Mouse (Mus musculus) midbrain, embryonic 15.5 days (tissue): ENCODE results near the gene Rcan2. TPM values are rescaled to one million over a fixed set of nuclear protein-coding genes. Genes with fewer than 3 reads are reported as not detected.
A peak's percentile ranks its signal among the peaks of the same experiment; 100 is the strongest.
"Not testable (repeated sequence)": the region's sequence is repeated elsewhere in the genome, so short reads cannot be mapped to it uniquely, and the experiment has no call there.

Experiments
- ATAC-seq: fragments of 200-750 bp; cut with Nextera tagmentation; replicated peaks from 2 replicates; pipeline ENCODE4 v1.8.0; 2017; ENCODE audit warnings: moderate TSS enrichment
- H3K27ac ChIP-seq: fragments of 300-500 bp; sonication (generic); 2 replicates; pipeline ENCODE4 v1.5.1; 2015; ENCODE audit warnings: mild to moderate bottlenecking, inconsistent platforms
- H3K27me3 ChIP-seq: fragments of 300-500 bp; sonication (generic); replicated peaks from 2 replicates; pipeline ENCODE4 v1.6.1; 2015; ENCODE audit warnings: inconsistent platforms
- H3K36me3 ChIP-seq: fragments of 300-500 bp; sonication (generic); replicated peaks from 2 replicates; pipeline ENCODE4 v1.6.1; 2015; ENCODE audit warnings: inconsistent platforms
- H3K4me1 ChIP-seq: fragments of 300-500 bp; sonication (generic); 2 replicates; pipeline ENCODE4 v1.6.1; 2015; ENCODE audit warnings: inconsistent platforms
- H3K4me2 ChIP-seq: fragments of 300-500 bp; sonication (generic); 2 replicates; pipeline ENCODE4 v1.6.1; 2015; ENCODE audit warnings: inconsistent platforms, mild to moderate bottlenecking, moderate library complexity
- H3K4me3 ChIP-seq: fragments of 300-500 bp; sonication (generic); 2 replicates; pipeline ENCODE4 v1.5.1; 2015; ENCODE audit warnings: mild to moderate bottlenecking, inconsistent platforms
- H3K9ac ChIP-seq: fragments of 300-500 bp; sonication (generic); 2 replicates; pipeline ENCODE4 v1.6.1; 2015; ENCODE audit warnings: mild to moderate bottlenecking, inconsistent platforms
- H3K9me3 ChIP-seq: fragments of 300-500 bp; sonication (generic); 2 replicates; pipeline ENCODE4 v1.6.1; 2016; ENCODE audit warnings: inconsistent platforms
- WGBS: fragments of 180-500 bp; shearing (Covaris S2); methylation state at CpG from one replicate; pipeline ENCODE4 v1.1.7; 2015; ENCODE audit warnings: mixed read lengths; 5-methylcytosine and 5-hydroxymethylcytosine counted together
- polyA plus RNA-seq: library from polyadenylated mRNA; unstranded; fragments of >200 nt; fragmentation: Nextera tagmentation; extraction: Ambion mirVana; gene quantifications from 2 replicates; pipeline ENCODE4 v1.2.1, GENCODE M21; 2015

Gene Rcan2
- polyA plus RNA-seq, 1 experiment from 2014 or later: 128 TPM

- Histone ChIP-seq H3K4me1 (peaks cover 12% of the 10 kb centered on the region; the same call in 1 of the 2 replicates), H3K4me3 (no peak overlapping the region), H3K9ac (no peak overlapping the region), H3K9me3 (no peaks in the 10 kb centered on the region), H3K4me2 (no peak overlapping the region), H3K27ac (no peak overlapping the region), H3K36me3 (no peaks in the 10 kb centered on the region), H3K27me3 (no peaks in the 10 kb centered on the region)
- 86% methylated on average over 6 of the region's 6 CpGs for WGBS
- no peak for ATAC-seq
Measured at GRCm38 (mm10) chr17:43803764-43804163, 2.6 kb downstream of the Rcan2 start.

- Histone ChIP-seq H3K36me3 (no peaks in the 10 kb centered on the region), H3K27ac (no peak overlapping the region), H3K9me3 (no peaks in the 10 kb centered on the region), H3K4me2 (no peak overlapping the region), H3K27me3 (no peaks in the 10 kb centered on the region), H3K4me1 (peaks cover 5% of the 10 kb centered on the region; the same call in 1 of the 2 replicates), H3K9ac (no peak overlapping the region), H3K4me3 (no peak overlapping the region)
- no peak for ATAC-seq
- WGBS: 84% methylated on average over 4 of the region's 4 CpGs
Measured at GRCm38 (mm10) chr17:43806841-43807240, 5.7 kb downstream of the Rcan2 start.

- no peak overlapping the region for H3K27ac ChIP-seq
- no peak overlapping the region for H3K4me3 ChIP-seq
- no peaks in the 10 kb centered on the region for H3K36me3 ChIP-seq
- no peaks in the 10 kb centered on the region for H3K27me3 ChIP-seq
- no peak for ATAC-seq
- WGBS: 80% methylated on average over 4 of the region's 4 CpGs
- no peaks in the 10 kb centered on the region for H3K4me1 ChIP-seq
- H3K9ac ChIP-seq: no peak overlapping the region
- no peaks in the 10 kb centered on the region for H3K9me3 ChIP-seq
- no peak overlapping the region for H3K4me2 ChIP-seq
Measured at GRCm38 (mm10) chr17:43811453-43811852, 10.3 kb downstream of the Rcan2 start.

GRCm38 (mm10) chr17:43815376-43815775 is 14.2 kb downstream of the Rcan2 start:
- Histone ChIP-seq H3K4me3 (no peak overlapping the region), H3K36me3 (no peaks in the 10 kb centered on the region), H3K4me1 (no peaks in the 10 kb centered on the region), H3K9me3 (no peaks in the 10 kb centered on the region), H3K27me3 (no peaks in the 10 kb centered on the region), H3K4me2 (no peak overlapping the region), H3K27ac (no peak overlapping the region), H3K9ac (no peak overlapping the region)
- 88% methylated on average over 4 of the region's 4 CpGs for WGBS
- no peak for ATAC-seq

- peak; percentile 34; the same call in 1 of the 2 replicates for ATAC-seq
Measured at GRCm38 (mm10) chr17:43816480-43816879, 15.3 kb downstream of the Rcan2 start.

GRCm38 (mm10) chr17:43817171-43817570 is 16.0 kb downstream of the Rcan2 start:
- H3K27ac ChIP-seq: no peak overlapping the region
- no peaks in the 10 kb centered on the region for H3K9me3 ChIP-seq
- no peak overlapping the region for H3K9ac ChIP-seq
- no peaks in the 10 kb centered on the region for H3K27me3 ChIP-seq
- no peak overlapping the region for H3K4me3 ChIP-seq
- H3K4me1 ChIP-seq: peaks cover 11% of the 10 kb centered on the region
- 83% methylated on average over 10 of the region's 10 CpGs for WGBS
- ATAC-seq: no peak
- H3K4me2 ChIP-seq: no peak overlapping the region
- no peaks in the 10 kb centered on the region for H3K36me3 ChIP-seq

More at GRCm38 (mm10) chr17:43816480-43816879, 15.3 kb downstream of the Rcan2 start:
- Histone ChIP-seq H3K27ac (no peak overlapping the region), H3K27me3 (no peaks in the 10 kb centered on the region), H3K9me3 (no peaks in the 10 kb centered on the region), H3K9ac (no peak overlapping the region), H3K4me3 (no peak overlapping the region), H3K4me1 (peaks cover 4% of the 10 kb centered on the region), H3K36me3 (no peaks in the 10 kb centered on the region), H3K4me2 (no peak overlapping the region)
- WGBS: 88% methylated on average over 1 of the region's 1 CpGs

- no peak for ATAC-seq
- Histone ChIP-seq H3K27me3 (no peaks in the 10 kb centered on the region), H3K4me2 (no peak overlapping the region), H3K4me1 (peaks cover 18% of the 10 kb centered on the region), H3K9me3 (no peaks in the 10 kb centered on the region), H3K4me3 (no peak overlapping the region), H3K27ac (no peak overlapping the region), H3K36me3 (no peaks in the 10 kb centered on the region), H3K9ac (no peak overlapping the region)
- WGBS: 83% methylated on average over 6 of the region's 6 CpGs
Measured at GRCm38 (mm10) chr17:43818390-43818789, 17.2 kb downstream of the Rcan2 start.

GRCm38 (mm10) chr17:43820904-43821303 is 19.8 kb downstream of the Rcan2 start:
- H3K36me3 ChIP-seq: no peaks in the 10 kb centered on the region
- H3K9me3 ChIP-seq: no peaks in the 10 kb centered on the region
- no peak overlapping the region for H3K9ac ChIP-seq
- H3K4me2 ChIP-seq: no peak overlapping the region
- H3K27me3 ChIP-seq: no peaks in the 10 kb centered on the region
- no peak overlapping the region for H3K4me3 ChIP-seq
- peak overlapping the region; percentile 70; the same call in 1 of the 2 replicates for H3K27ac ChIP-seq
- no peak for ATAC-seq
- peaks cover 21% of the 10 kb centered on the region for H3K4me1 ChIP-seq
- WGBS: 78% methylated on average over 2 of the region's 2 CpGs

- peaks cover 21% of the 10 kb centered on the region for H3K4me1 ChIP-seq
- no peaks in the 10 kb centered on the region for H3K9me3 ChIP-seq
- ATAC-seq: peak; percentile 88
- H3K9ac ChIP-seq: no peak overlapping the region
- no peaks in the 10 kb centered on the region for H3K36me3 ChIP-seq
- no peaks in the 10 kb centered on the region for H3K27me3 ChIP-seq
- WGBS: 29% methylated on average over 6 of the region's 6 CpGs
- H3K27ac ChIP-seq: peak overlapping the region; percentile 70
- H3K4me3 ChIP-seq: no peak overlapping the region
- peak overlapping the region; percentile 30; the same call in 1 of the 2 replicates for H3K4me2 ChIP-seq
Measured at GRCm38 (mm10) chr17:43822207-43822606, 21.1 kb downstream of the Rcan2 start.

GRCm38 (mm10) chr17:43822630-43823029 is 21.5 kb downstream of the Rcan2 start:
- 57% methylated on average over 2 of the region's 2 CpGs for WGBS
- Histone ChIP-seq H3K27me3 (no peaks in the 10 kb centered on the region), H3K4me2 (peak overlapping the region; percentile 30; the same call in 1 of the 2 replicates), H3K4me3 (no peak overlapping the region), H3K4me1 (peaks cover 21% of the 10 kb centered on the region), H3K27ac (peak overlapping the region; percentile 70), H3K36me3 (no peaks in the 10 kb centered on the region), H3K9me3 (no peaks in the 10 kb centered on the region), H3K9ac (no peak overlapping the region)
- peak; percentile 43 for ATAC-seq

GRCm38 (mm10) chr17:43824781-43825410 is 23.7 kb downstream of the Rcan2 start:
- no peak for ATAC-seq
- no peaks in the 10 kb centered on the region for H3K9me3 ChIP-seq
- H3K36me3 ChIP-seq: no peaks in the 10 kb centered on the region
- no peak overlapping the region for H3K4me2 ChIP-seq
- 76% methylated on average over 10 of the region's 10 CpGs for WGBS
- no peaks in the 10 kb centered on the region for H3K27me3 ChIP-seq
- H3K27ac ChIP-seq: no peak overlapping the region
- no peak overlapping the region for H3K9ac ChIP-seq
- peaks cover 26% of the 10 kb centered on the region for H3K4me1 ChIP-seq
- H3K4me3 ChIP-seq: no peak overlapping the region

- not testable (repeated sequence) for H3K4me2 ChIP-seq, H3K36me3 ChIP-seq, H3K9ac ChIP-seq, H3K4me3 ChIP-seq, H3K27me3 ChIP-seq, H3K9me3 ChIP-seq, ATAC-seq
- H3K27ac ChIP-seq: peak overlapping the region; percentile 15; the same call in 1 of the 2 replicates
- 71% methylated on average over 1 of the region's 1 CpGs for WGBS
- peaks cover 26% of the 10 kb centered on the region for H3K4me1 ChIP-seq
Measured at GRCm38 (mm10) chr17:43825411-43825785, 24.2 kb downstream of the Rcan2 start.

- no peak overlapping the region for H3K27ac ChIP-seq
- no peak for ATAC-seq
- no peaks in the 10 kb centered on the region for H3K36me3 ChIP-seq
- H3K9me3 ChIP-seq: no peaks in the 10 kb centered on the region
- no peak overlapping the region for H3K9ac ChIP-seq
- 56% methylated on average over 3 of the region's 3 CpGs for WGBS
- H3K4me3 ChIP-seq: no peak overlapping the region
- H3K27me3 ChIP-seq: no peaks in the 10 kb centered on the region
- H3K4me1 ChIP-seq: peaks cover 15% of the 10 kb centered on the region
- no peak overlapping the region for H3K4me2 ChIP-seq
Measured at GRCm38 (mm10) chr17:43827261-43827660, 26.1 kb downstream of the Rcan2 start.
